Mouse (Mus musculus) ES-Bruce4 (cell line): ENCODE measurements around the gene Tmc1.

Experiments used
- CTCF ChIP-seq: IDR thresholded peaks from one replicate; pipeline ENCODE4 v1.8.1; 2011; ENCODE audit warnings: low read depth, low read length
- EP300 ChIP-seq: IDR thresholded peaks from 2 replicates; pipeline ENCODE4 v1.6.1; 2011; ENCODE audit warnings: low read depth, low read length; ENCODE audit not compliant: insufficient read depth
- POLR2A ChIP-seq: IDR thresholded peaks from one replicate; pipeline ENCODE4 v1.8.1; 2011; ENCODE audit warnings: low read length; ENCODE audit not compliant: insufficient read depth

DNA sequence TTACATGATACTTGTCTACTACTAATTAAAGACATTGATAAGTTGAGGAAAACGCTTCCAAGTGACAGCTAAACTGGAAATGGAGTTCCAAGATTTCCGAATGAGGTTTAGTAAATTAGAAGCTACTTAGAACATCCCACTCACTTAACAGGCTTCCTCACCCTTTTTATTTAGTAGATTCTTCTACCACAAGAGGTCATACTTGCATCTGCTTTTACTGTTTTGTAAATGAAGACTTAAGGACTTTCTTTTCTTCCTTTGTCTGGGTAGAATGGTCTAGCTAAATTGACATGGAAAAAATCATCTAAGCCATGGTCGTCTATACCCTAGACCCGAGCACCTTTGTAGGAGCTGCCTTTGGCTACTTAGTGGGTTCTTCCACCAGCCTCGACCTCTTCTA lies 105.1 kb downstream of the Tmc1 start:
- TF ChIP-seq CTCF (no peak), POLR2A (no peak), EP300 (no peak)
